Mouse (Mus musculus) layer of hippocampus, postnatal 10 days (tissue): ENCODE measurements around the gene Gm17490. TPM values are rescaled to one million over a fixed set of nuclear protein-coding genes. Genes with fewer than 3 reads are reported as not detected.
"Not testable (repeated sequence)": the region's sequence is repeated elsewhere in the genome, so short reads cannot be mapped to it uniquely, and the experiment has no call there.

ENCODE experiments used
- DNase-seq, 2 experiments: peaks; one replicate each; pipeline ENCODE4 v3.0.0; 2021; ENCODE audit warnings: low spot score in 2 of 2
- total RNA-seq, 2 experiments: library from RNA; stranded (reverse); gene quantifications; 2 replicates each; pipeline ENCODE4 v1.2.3; 2021

Gm17490 gene
- total RNA-seq, 2 experiments from 2014 or later: not detected

- DNase-seq: no peak
Measured at GRCm38 (mm10) chr2:11635035-11635434, 9.0 kb upstream of the Gm17490 start.

- no peak for DNase-seq
Measured at GRCm38 (mm10) chr2:11623726-11624125, 2.3 kb downstream of the Gm17490 start.

GRCm38 (mm10) chr2:11623173-11623572 is 2.9 kb downstream of the Gm17490 start:
- no peak for DNase-seq

GRCm38 (mm10) chr2:11619598-11619997 is 6.5 kb downstream of the Gm17490 start:
- DNase-seq: no peak

- no peak for DNase-seq
Measured at GRCm38 (mm10) chr2:11616846-11617245, 9.2 kb downstream of the Gm17490 start.

GRCm38 (mm10) chr2:11612939-11613338 is 13.1 kb downstream of the Gm17490 start:
- DNase-seq: not testable (repeated sequence)

GRCm38 (mm10) chr2:11606718-11607117 is 19.3 kb downstream of the Gm17490 start:
- not testable (repeated sequence) for DNase-seq

- no peak for DNase-seq
Measured at GRCm38 (mm10) chr2:11604911-11605310, 21.2 kb downstream of the Gm17490 start.

- DNase-seq: no peak
Measured at GRCm38 (mm10) chr2:11604053-11604452, 22.0 kb downstream of the Gm17490 start, which contains the start of gene Rbm17. Gene Rbm17 (minus strand): TSS chr2:11604153.

GRCm38 (mm10) chr2:11602506-11603489 is 23.3 kb downstream of the Gm17490 start:
- peak; percentile 97 to 98 for DNase-seq

- no peak for DNase-seq
Measured at GRCm38 (mm10) chr2:11601795-11602194, 24.3 kb downstream of the Gm17490 start.

- no peak for DNase-seq
Measured at GRCm38 (mm10) chr2:11597906-11598305, 28.2 kb downstream of the Gm17490 start.

GRCm38 (mm10) chr2:11596690-11597089 is 29.4 kb downstream of the Gm17490 start:
- DNase-seq: no peak

GRCm38 (mm10) chr2:11587996-11588395 is 38.1 kb downstream of the Gm17490 start:
- DNase-seq: no peak

GRCm38 (mm10) chr2:11579399-11579798 is 46.7 kb downstream of the Gm17490 start:
- DNase-seq: no peak

GRCm38 (mm10) chr2:11578187-11578586 is 47.9 kb downstream of the Gm17490 start:
- no peak for DNase-seq

Other genes with a start within 250 kb of the Gm17490 start
- gene Pfkfb3, start 72.2 kb downstream of the Gm17490 start, total RNA-seq: 10 to 100 TPM; 41.1 to 45.4 TPM
- 100 to 1,000 TPM; 103 to 106 TPM for gene Rbm17, start 22.1 kb downstream of the Gm17490 start, total RNA-seq
- not detected for gene Il2ra, start 16.5 kb upstream of the Gm17490 start, total RNA-seq
- 1 to 10 TPM; 5.5 to 5.7 TPM for gene Il15ra, start 79.0 kb upstream of the Gm17490 start, total RNA-seq
- 10 to 100 TPM; 73.2 to 77.0 TPM for gene Fbh1, start 151.3 kb upstream of the Gm17490 start, total RNA-seq
- gene Ankrd16, start 151.6 kb upstream of the Gm17490 start, total RNA-seq: 10 to 100 TPM; 65.6 to 75.7 TPM